Mouse (Mus musculus) erythroid progenitor cell, adult 5-6 weeks (primary cell): ENCODE results near the gene Ets2. TPM values are rescaled to one million over a fixed set of nuclear protein-coding genes. Genes with fewer than 3 reads are reported as not detected.

Experiments
- ATAC-seq: replicated peaks from 2 replicates; pipeline ENCODE4 v1.8.0; 2016; ENCODE audit warnings: moderate number of reproducible peaks, mild to moderate bottlenecking, moderate TSS enrichment, inconsistent platforms; ENCODE audit not compliant: poor library complexity, low FRiP score, severe bottlenecking
- total RNA-seq, 2 experiments: library from RNA; stranded (forward) in 1 of 2; stranded (reverse) in 1 of 2; fragments of 150-400 nt in 1 of 2; fragments of 186-747, 209-891 nt in 1 of 2; gene quantifications; 2 replicates each; pipeline versions ENCODE4 v1.2.3 to v1.2.4; 2015 to 2017; ENCODE audit warnings: low replicate concordance in 2 of 2

Ets2 gene
- total RNA-seq, 2 experiments from 2014 or later: 3.8 to 10.5 TPM

GRCm38 (mm10) chr16:95726802-95727201 lies 24.9 kb downstream of the Ets2 start:
- no peak for ATAC-seq

GRCm38 (mm10) chr16:95728453-95729435 lies 26.9 kb downstream of the Ets2 start:
- no peak for ATAC-seq

GRCm38 (mm10) chr16:95729775-95730174 lies 27.9 kb downstream of the Ets2 start:
- ATAC-seq: no peak

GRCm38 (mm10) chr16:95734785-95735184 lies 32.9 kb downstream of the Ets2 start:
- no peak for ATAC-seq

GRCm38 (mm10) chr16:95736059-95736458 lies 34.2 kb downstream of the Ets2 start:
- no peak for ATAC-seq

- no peak for ATAC-seq
These were observed 34.6 kb downstream of the Ets2 start for GRCm38 (mm10) chr16:95736470-95736869.

- ATAC-seq: no peak
These were observed 37.6 kb downstream of the Ets2 start for GRCm38 (mm10) chr16:95739522-95739921.

GRCm38 (mm10) chr16:95741358-95741757 lies 39.5 kb downstream of the Ets2 start:
- ATAC-seq: no peak

GRCm38 (mm10) chr16:95741915-95742739 lies 40.3 kb downstream of the Ets2 start:
- ATAC-seq: no peak

GRCm38 (mm10) chr16:95742740-95743030 lies 40.8 kb downstream of the Ets2 start:
- no peak for ATAC-seq

GRCm38 (mm10) chr16:95743104-95743503 lies 41.2 kb downstream of the Ets2 start:
- ATAC-seq: no peak

GRCm38 (mm10) chr16:95744771-95745170 lies 42.9 kb downstream of the Ets2 start:
- ATAC-seq: no peak

- no peak for ATAC-seq
These were observed 43.8 kb downstream of the Ets2 start for GRCm38 (mm10) chr16:95745685-95746084.

GRCm38 (mm10) chr16:95746565-95746964 lies 44.7 kb downstream of the Ets2 start:
- no peak for ATAC-seq

GRCm38 (mm10) chr16:95749291-95750103 lies 47.6 kb downstream of the Ets2 start:
- no peak for ATAC-seq

- no peak for ATAC-seq
These were observed 48.3 kb downstream of the Ets2 start for GRCm38 (mm10) chr16:95750211-95750629.

GRCm38 (mm10) chr16:95752502-95752901 lies 50.6 kb downstream of the Ets2 start:
- no peak for ATAC-seq

GRCm38 (mm10) chr16:95753295-95753694 lies 51.4 kb downstream of the Ets2 start:
- ATAC-seq: no peak

GRCm38 (mm10) chr16:95759151-95759987 lies 57.5 kb downstream of the Ets2 start:
- ATAC-seq: no peak
